Mouse (Mus musculus) forebrain, postnatal 0 days (tissue): ENCODE results near the gene Rnf166. TPM values are rescaled to one million over a fixed set of nuclear protein-coding genes. Genes with fewer than 3 reads are reported as not detected.

Source experiments
- ATAC-seq: fragments of 200-750 bp; cut with Nextera tagmentation; 2 replicates; pipeline ENCODE4 v1.8.0; 2017; ENCODE audit warnings: mild to moderate bottlenecking, moderate library complexity
- DNase-seq: peaks from one replicate; pipeline ENCODE4 v3.0.0-alpha.2; 2015
- H3K27ac ChIP-seq: fragments of 300-500 bp; sonication (generic); 2 replicates; pipeline ENCODE4 v1.5.1; 2014; ENCODE audit warnings: low read depth, mild to moderate bottlenecking, antibody characterized with exemption, low read length, moderate library complexity, mixed read lengths
- H3K27me3 ChIP-seq: fragments of 300-500 bp; sonication (generic); 2 replicates; pipeline ENCODE4 v1.6.1; 2014; ENCODE audit warnings: mild to moderate bottlenecking, low read length, mixed read lengths; ENCODE audit not compliant: insufficient read depth
- H3K36me3 ChIP-seq: fragments of 300-500 bp; sonication (generic); 2 replicates; pipeline ENCODE4 v1.6.1; 2014; ENCODE audit warnings: mild to moderate bottlenecking, moderate library complexity; ENCODE audit not compliant: insufficient read depth
- H3K4me1 ChIP-seq: fragments of 300-500 bp; sonication (generic); 2 replicates; pipeline ENCODE4 v1.6.1; 2014; ENCODE audit warnings: antibody characterized with exemption; ENCODE audit not compliant: insufficient read depth
- H3K4me2 ChIP-seq: fragments of 300-500 bp; sonication (generic); 2 replicates; pipeline ENCODE4 v1.6.1; 2014; ENCODE audit warnings: low read depth, mild to moderate bottlenecking, moderate library complexity
- H3K4me3 ChIP-seq: fragments of 300-500 bp; sonication (generic); 2 replicates; pipeline ENCODE4 v1.5.1; 2014; ENCODE audit warnings: low read depth, low read length, mixed read lengths
- H3K9ac ChIP-seq: fragments of 300-500 bp; sonication (generic); 2 replicates; pipeline ENCODE4 v1.6.1; 2014; ENCODE audit warnings: mild to moderate bottlenecking
- H3K9me3 ChIP-seq: fragments of 300-500 bp; sonication (generic); 2 replicates; pipeline ENCODE4 v1.6.1; 2016; ENCODE audit warnings: low read length
- CTCF ChIP-seq: sonication (generic); IDR thresholded peaks from 2 replicates; pipeline ENCODE4 v1.5.1; 2016; ENCODE audit warnings: antibody characterized with exemption, control low read depth, low read depth
- WGBS: fragments of 180-500 bp; shearing (Covaris S2); extraction: QIAGEN DNeasy Blood & Tissue Kit; methylation state at CpG from one replicate; pipeline ENCODE4 v1.1.7; 2014; 5-methylcytosine and 5-hydroxymethylcytosine counted together
- polyA plus RNA-seq: library from polyadenylated mRNA; unstranded; fragments of >200 nt; fragmentation: Nextera tagmentation; extraction: Ambion mirVana; gene quantifications from 2 replicates; pipeline ENCODE4 v1.2.1, GENCODE M21; 2015
- total RNA-seq: library from RNA; depleted of rRNA; stranded (reverse); fragments of >200 nt; gene quantifications from 2 replicates; pipeline ENCODE4 v1.2.3, GENCODE M21; 2014

Rnf166 gene
- total and polyA plus RNA-seq, 2 experiments from 2014 or later: 26.5 to 32.1 TPM

- H3K4me1 ChIP-seq: no peaks in the 10 kb centered on the region
- H3K27me3 ChIP-seq: no peaks in the 10 kb centered on the region
- peak; percentile 52 for DNase-seq
- H3K4me3 ChIP-seq: no peak overlapping the region
- TF ChIP-seq CTCF: no peak
- no peak overlapping the region for H3K4me2 ChIP-seq
- no peaks in the 10 kb centered on the region for H3K9me3 ChIP-seq
- peak; percentile 66 for ATAC-seq
- no peak overlapping the region for H3K9ac ChIP-seq
- no peak overlapping the region for H3K27ac ChIP-seq
- WGBS: 62% methylated on average over 9 of the region's 9 CpGs
- H3K36me3 ChIP-seq: peaks cover 13% of the 10 kb centered on the region
These were observed 12.5 kb upstream of the Rnf166 start for GRCm38 (mm10) chr8:122488387-122488786.

DNA sequence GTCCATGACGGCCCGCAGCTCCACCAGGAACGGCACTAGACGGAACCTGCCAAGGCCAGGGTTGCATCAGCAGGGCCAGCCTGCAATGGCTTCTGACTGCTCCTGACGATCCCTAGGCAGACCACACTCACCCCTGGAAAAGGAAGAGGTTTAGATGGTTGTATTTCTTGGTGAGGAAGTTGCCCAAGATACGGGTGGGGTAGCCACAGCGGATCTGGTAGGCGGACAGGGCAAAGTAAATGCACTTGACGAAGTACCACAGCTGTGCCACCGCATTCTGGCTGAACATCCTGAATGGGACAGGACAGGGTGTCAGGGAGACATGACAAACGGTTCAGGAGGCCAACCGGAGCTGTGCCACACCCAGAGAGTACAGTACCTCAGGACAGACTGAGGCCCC is 9.0 kb upstream of the Rnf166 start:
- H3K9me3 ChIP-seq: no peaks in the 10 kb centered on the region
- ATAC-seq: no peak
- peaks cover 43% of the 10 kb centered on the region for H3K36me3 ChIP-seq
- 92% methylated on average over 12 of the region's 12 CpGs for WGBS
- DNase-seq: no peak
- no peak overlapping the region for H3K9ac ChIP-seq
- no peaks in the 10 kb centered on the region for H3K27me3 ChIP-seq
- no peak overlapping the region for H3K4me2 ChIP-seq
- no peak overlapping the region for H3K27ac ChIP-seq
- TF ChIP-seq CTCF: no peak
- H3K4me1 ChIP-seq: no peaks in the 10 kb centered on the region
- H3K4me3 ChIP-seq: no peak overlapping the region

- WGBS: 96% methylated on average over 7 of the region's 7 CpGs
- no peak for DNase-seq
- Histone ChIP-seq H3K27me3 (no peaks in the 10 kb centered on the region), H3K9me3 (no peaks in the 10 kb centered on the region), H3K4me1 (no peaks in the 10 kb centered on the region), H3K4me2 (no peak overlapping the region), H3K36me3 (peaks cover 52% of the 10 kb centered on the region), H3K4me3 (no peak overlapping the region), H3K9ac (no peak overlapping the region), H3K27ac (no peak overlapping the region)
- ATAC-seq: no peak
- peak; percentile 22; the same call in 1 of the 2 replicates for TF ChIP-seq CTCF
These were observed 8.0 kb upstream of the Rnf166 start for GRCm38 (mm10) chr8:122483877-122484276.

DNA sequence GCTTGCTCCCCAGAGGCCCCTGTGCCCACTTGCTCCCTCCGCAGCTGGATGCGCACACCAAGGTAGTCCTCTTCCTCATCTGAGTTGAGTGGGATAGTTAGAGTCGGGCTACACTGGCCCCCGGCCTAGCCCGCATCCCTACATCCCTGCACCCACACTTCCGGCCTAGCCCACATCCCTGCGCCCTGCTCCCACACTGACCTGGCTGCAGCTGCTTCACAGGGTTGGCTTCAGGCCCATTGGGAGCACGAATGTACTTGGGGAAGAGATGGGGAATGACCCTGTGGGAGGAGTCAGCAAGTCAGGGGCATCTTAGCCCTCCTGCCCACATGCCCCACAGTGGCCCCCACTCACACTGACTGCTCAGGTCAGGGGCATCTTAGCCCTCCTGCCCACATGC is 6.6 kb upstream of the Rnf166 start:
- Histone ChIP-seq H3K27ac (no peak overlapping the region), H3K36me3 (peaks cover 62% of the 10 kb centered on the region), H3K4me3 (no peak overlapping the region), H3K4me1 (no peaks in the 10 kb centered on the region), H3K9ac (no peak overlapping the region), H3K4me2 (no peak overlapping the region), H3K9me3 (no peaks in the 10 kb centered on the region), H3K27me3 (no peaks in the 10 kb centered on the region)
- DNase-seq (no peak), ATAC-seq (no peak)
- no peak for TF ChIP-seq CTCF
- 96% methylated on average over 8 of the region's 8 CpGs for WGBS

GRCm38 (mm10) chr8:122474951-122475560 is 808 bp downstream of the Rnf166 start:
- H3K27ac ChIP-seq: peak overlapping the region; percentile 72; the same call in 1 of the 2 replicates

GRCm38 (mm10) chr8:122473911-122474421 is 1.9 kb downstream of the Rnf166 start:
- Histone ChIP-seq H3K27me3 (no peaks in the 10 kb centered on the region), H3K9ac (no peak overlapping the region), H3K4me3 (no peak overlapping the region), H3K9me3 (no peaks in the 10 kb centered on the region), H3K27ac (no peak overlapping the region), H3K4me1 (peaks cover 16% of the 10 kb centered on the region; the same call in 1 of the 2 replicates), H3K4me2 (no peak overlapping the region), H3K36me3 (peaks cover 32% of the 10 kb centered on the region)
- WGBS: 84% methylated on average over 8 of the region's 8 CpGs
- ATAC-seq (no peak), DNase-seq (no peak)
- no peak for TF ChIP-seq CTCF

More at GRCm38 (mm10) chr8:122474951-122475560, 808 bp downstream of the Rnf166 start:
- H3K9ac ChIP-seq: peak overlapping the region; percentile 91
- no peak for DNase-seq
- 13% methylated on average over 16 of the region's 16 CpGs for WGBS
- H3K4me1 ChIP-seq: peaks cover 16% of the 10 kb centered on the region; the same call in 1 of the 2 replicates
- peak overlapping the region; percentile 89 for H3K4me2 ChIP-seq
- peaks cover 43% of the 10 kb centered on the region for H3K36me3 ChIP-seq
- no peaks in the 10 kb centered on the region for H3K27me3 ChIP-seq
- no peak for TF ChIP-seq CTCF
- ATAC-seq: no peak
- H3K4me3 ChIP-seq: peak overlapping the region; percentile 93
- H3K9me3 ChIP-seq: no peaks in the 10 kb centered on the region

GRCm38 (mm10) chr8:122470691-122471090 is 5.2 kb downstream of the Rnf166 start:
- H3K9me3 ChIP-seq: no peaks in the 10 kb centered on the region
- peaks cover 45% of the 10 kb centered on the region for H3K36me3 ChIP-seq
- TF ChIP-seq CTCF: no peak
- no peaks in the 10 kb centered on the region for H3K27me3 ChIP-seq
- peaks cover 8% of the 10 kb centered on the region; the same call in 1 of the 2 replicates for H3K4me1 ChIP-seq
- ATAC-seq: no peak
- no peak overlapping the region for H3K27ac ChIP-seq
- 81% methylated on average over 5 of the region's 5 CpGs for WGBS
- H3K9ac ChIP-seq: no peak overlapping the region
- no peak overlapping the region for H3K4me3 ChIP-seq
- no peak for DNase-seq
- H3K4me2 ChIP-seq: no peak overlapping the region
